Mouse (Mus musculus) lung, adult 2 months (tissue): ENCODE measurements at regions not wholly inside any gene's neighbourhood (a gene's known extent, or its start where the extent isn't known, plus 50 kb on each side); places are given as distances from the start of the nearest gene placed in this dataset.

Source experiments
- CTCF ChIP-seq: fragments of 200-500 bp; IDR thresholded peaks from 2 replicates; pipeline ENCODE4 v1.5.1; 2011; ENCODE audit warnings: mild to moderate bottlenecking, low read length, control low read depth; ENCODE audit not compliant: insufficient read depth
- POLR2A ChIP-seq: fragments of 200-500 bp; IDR thresholded peaks from 2 replicates; pipeline ENCODE4 v1.6.1; 2011; ENCODE audit warnings: low read depth, mild to moderate bottlenecking, control low read depth, low read length, borderline replicate concordance; ENCODE audit errors: extremely low read depth

DNA sequence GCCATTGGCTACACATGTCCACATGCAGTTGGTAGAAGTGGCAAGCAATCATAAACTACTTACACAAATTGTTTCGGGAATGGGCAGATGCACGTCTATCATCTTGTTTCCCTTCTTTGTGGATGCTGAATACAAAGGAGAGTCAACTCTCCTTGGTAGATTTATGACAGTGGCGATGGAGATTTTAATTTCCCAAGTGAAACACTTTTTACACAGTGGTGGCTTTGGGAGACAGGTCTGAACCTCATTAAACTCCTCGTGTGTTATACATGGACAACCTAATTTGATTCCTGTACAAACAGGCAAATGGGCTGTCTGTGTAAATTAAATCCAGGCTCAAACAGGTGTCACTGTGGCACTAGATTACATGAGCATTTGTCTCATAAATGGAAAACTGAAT lies 887.1 kb upstream of the Ddx18 start:
- no peak for TF ChIP-seq POLR2A
- TF ChIP-seq CTCF: no peak
